Mouse (Mus musculus) lung, embryonic 15.5 days (tissue): ENCODE results near the gene Foxn4. TPM values are rescaled to one million over a fixed set of nuclear protein-coding genes. Genes with fewer than 3 reads are reported as not detected.

Experiments used
- ATAC-seq: fragments of 200-750 bp; cut with Nextera tagmentation; 2 replicates; pipeline ENCODE4 v1.8.0; 2017; ENCODE audit warnings: moderate number of reproducible peaks, borderline replicate concordance; ENCODE audit not compliant: low FRiP score, low TSS enrichment; ENCODE audit errors: extremely low read depth
- H3K27ac ChIP-seq: fragments of 300-500 bp; sonication (generic); 2 replicates; pipeline ENCODE4 v1.5.1; 2015; ENCODE audit warnings: moderate library complexity, mild to moderate bottlenecking, inconsistent platforms
- H3K27me3 ChIP-seq: fragments of 300-500 bp; sonication (generic); 2 replicates; pipeline ENCODE4 v1.6.1; 2015; ENCODE audit warnings: inconsistent platforms
- H3K36me3 ChIP-seq: fragments of 300-500 bp; sonication (generic); 2 replicates; pipeline ENCODE4 v1.6.1; 2015; ENCODE audit warnings: inconsistent platforms
- H3K4me1 ChIP-seq: fragments of 300-500 bp; sonication (generic); 2 replicates; pipeline ENCODE4 v1.6.1; 2015; ENCODE audit warnings: inconsistent platforms
- H3K4me2 ChIP-seq: fragments of 300-500 bp; sonication (generic); 2 replicates; pipeline ENCODE4 v1.6.1; 2015; ENCODE audit warnings: inconsistent platforms, mild to moderate bottlenecking, moderate library complexity
- H3K4me3 ChIP-seq: fragments of 300-500 bp; sonication (generic); 2 replicates; pipeline ENCODE4 v1.5.1; 2015; ENCODE audit warnings: mild to moderate bottlenecking, inconsistent platforms
- H3K9ac ChIP-seq: fragments of 300-500 bp; sonication (generic); 2 replicates; pipeline ENCODE4 v1.6.1; 2015; ENCODE audit warnings: inconsistent platforms
- H3K9me3 ChIP-seq: fragments of 300-500 bp; sonication (generic); 2 replicates; pipeline ENCODE4 v1.6.1; 2016; ENCODE audit warnings: inconsistent platforms
- WGBS: fragments of 180-500 bp; shearing (Covaris S2); methylation state at CpG from one replicate; pipeline ENCODE4 v1.1.7; 2015; 5-methylcytosine and 5-hydroxymethylcytosine counted together
- polyA plus RNA-seq: library from polyadenylated mRNA; unstranded; fragments of >200 nt; fragmentation: Nextera tagmentation; extraction: Ambion mirVana; gene quantifications from 2 replicates; pipeline ENCODE4 v1.2.1, GENCODE M21; 2015

The Foxn4 gene
- polyA plus RNA-seq, 1 experiment from 2014 or later = 1.7 TPM

GRCm38 (mm10) chr5:114275339-114275738 lies 1.7 kb upstream of the Foxn4 start:
- Histone ChIP-seq H3K4me1 (peaks cover 16% of the 10 kb centered on the region; the same call in 1 of the 2 replicates), H3K27ac (no peak overlapping the region), H3K9me3 (no peaks in the 10 kb centered on the region), H3K4me2 (no peak overlapping the region), H3K27me3 (peaks cover 90% of the 10 kb centered on the region), H3K9ac (no peak overlapping the region), H3K36me3 (no peaks in the 10 kb centered on the region), H3K4me3 (no peak overlapping the region)
- 27% methylated on average over 8 of the region's 8 CpGs for WGBS
- ATAC-seq = no peak

- H3K27me3 ChIP-seq = peaks cover 63% of the 10 kb centered on the region
- H3K4me2 ChIP-seq = no peak overlapping the region; the same call in 1 of the 2 replicates
- WGBS = 15% methylated on average over 12 of the region's 12 CpGs
- H3K36me3 ChIP-seq = no peaks in the 10 kb centered on the region
- H3K9ac ChIP-seq = no peak overlapping the region
- H3K27ac ChIP-seq = no peak overlapping the region
- peaks cover 31% of the 10 kb centered on the region for H3K4me1 ChIP-seq
- no peak overlapping the region for H3K4me3 ChIP-seq
- no peaks in the 10 kb centered on the region for H3K9me3 ChIP-seq
- no peak for ATAC-seq
These were observed 3.6 kb downstream of the Foxn4 start for GRCm38 (mm10) chr5:114269984-114270383.

- 62% methylated on average over 7 of the region's 7 CpGs for WGBS
- no peak overlapping the region for H3K4me2 ChIP-seq
- no peak overlapping the region for H3K27ac ChIP-seq
- H3K4me3 ChIP-seq = no peak overlapping the region
- peaks cover 31% of the 10 kb centered on the region for H3K4me1 ChIP-seq
- H3K9me3 ChIP-seq = no peaks in the 10 kb centered on the region
- H3K36me3 ChIP-seq = no peaks in the 10 kb centered on the region
- H3K9ac ChIP-seq = no peak overlapping the region
- H3K27me3 ChIP-seq = peaks cover 58% of the 10 kb centered on the region
- no peak for ATAC-seq
These were observed 4.1 kb downstream of the Foxn4 start for GRCm38 (mm10) chr5:114269499-114269898.

GRCm38 (mm10) chr5:114268646-114269045 lies 5.0 kb downstream of the Foxn4 start:
- Histone ChIP-seq H3K9ac (no peak overlapping the region), H3K27ac (no peak overlapping the region), H3K9me3 (no peaks in the 10 kb centered on the region), H3K4me3 (no peak overlapping the region), H3K27me3 (peaks cover 50% of the 10 kb centered on the region), H3K4me1 (peaks cover 24% of the 10 kb centered on the region), H3K36me3 (no peaks in the 10 kb centered on the region), H3K4me2 (peak overlapping the region; percentile 4; the same call in 1 of the 2 replicates)
- ATAC-seq = no peak
- 30% methylated on average over 7 of the region's 7 CpGs for WGBS

- ATAC-seq = no peak
- no peak overlapping the region for H3K9ac ChIP-seq
- peaks cover 12% of the 10 kb centered on the region; the same call in 1 of the 2 replicates for H3K27me3 ChIP-seq
- no peak overlapping the region for H3K4me3 ChIP-seq
- no peaks in the 10 kb centered on the region for H3K36me3 ChIP-seq
- peaks cover 15% of the 10 kb centered on the region for H3K4me1 ChIP-seq
- no peak overlapping the region for H3K4me2 ChIP-seq
- no peaks in the 10 kb centered on the region for H3K9me3 ChIP-seq
- 73% methylated on average over 8 of the region's 8 CpGs for WGBS
- no peak overlapping the region for H3K27ac ChIP-seq
These were observed 8.8 kb downstream of the Foxn4 start for GRCm38 (mm10) chr5:114264791-114265190.

- no peak for ATAC-seq
- no peak overlapping the region for H3K27ac ChIP-seq
- no peak overlapping the region for H3K4me3 ChIP-seq
- H3K9me3 ChIP-seq = no peaks in the 10 kb centered on the region
- no peak overlapping the region for H3K4me2 ChIP-seq
- peaks cover 9% of the 10 kb centered on the region; the same call in 1 of the 2 replicates for H3K27me3 ChIP-seq
- H3K4me1 ChIP-seq = peaks cover 9% of the 10 kb centered on the region
- no peaks in the 10 kb centered on the region for H3K36me3 ChIP-seq
- WGBS = 67% methylated on average over 8 of the region's 8 CpGs
- no peak overlapping the region for H3K9ac ChIP-seq
These were observed 9.6 kb downstream of the Foxn4 start for GRCm38 (mm10) chr5:114264030-114264459.

- Histone ChIP-seq H3K36me3 (no peaks in the 10 kb centered on the region), H3K4me2 (no peak overlapping the region), H3K27ac (no peak overlapping the region), H3K27me3 (no peaks in the 10 kb centered on the region), H3K4me3 (no peak overlapping the region), H3K9ac (no peak overlapping the region), H3K4me1 (no peaks in the 10 kb centered on the region), H3K9me3 (no peaks in the 10 kb centered on the region)
- no peak for ATAC-seq
These were observed 12.1 kb downstream of the Foxn4 start for GRCm38 (mm10) chr5:114261494-114261893.

- no peaks in the 10 kb centered on the region for H3K9me3 ChIP-seq
- no peak overlapping the region for H3K9ac ChIP-seq
- H3K4me3 ChIP-seq = no peak overlapping the region
- H3K4me2 ChIP-seq = no peak overlapping the region
- H3K27me3 ChIP-seq = no peaks in the 10 kb centered on the region
- no peak for ATAC-seq
- H3K4me1 ChIP-seq = no peaks in the 10 kb centered on the region
- H3K27ac ChIP-seq = no peak overlapping the region
- WGBS = 60% methylated on average over 10 of the region's 10 CpGs
- H3K36me3 ChIP-seq = no peaks in the 10 kb centered on the region
These were observed 14.1 kb downstream of the Foxn4 start for GRCm38 (mm10) chr5:114259495-114259894.

GRCm38 (mm10) chr5:114248174-114248589 lies 25.4 kb downstream of the Foxn4 start:
- ATAC-seq = 0 out of 2 replicates have a peak, but pooled peaks have one; percentile 9
- Histone ChIP-seq H3K4me1 (peaks cover 4% of the 10 kb centered on the region; the same call in 1 of the 2 replicates), H3K4me2 (peak overlapping the region; percentile 30)

GRCm38 (mm10) chr5:114246465-114246864 lies 27.1 kb downstream of the Foxn4 start:
- 69% methylated on average over 7 of the region's 7 CpGs for WGBS
- Histone ChIP-seq H3K9ac (no peak overlapping the region), H3K27ac (no peak overlapping the region), H3K4me1 (peaks cover 4% of the 10 kb centered on the region; the same call in 1 of the 2 replicates), H3K4me3 (no peak overlapping the region), H3K36me3 (no peaks in the 10 kb centered on the region), H3K4me2 (no peak overlapping the region), H3K27me3 (no peaks in the 10 kb centered on the region), H3K9me3 (no peaks in the 10 kb centered on the region)
- no peak for ATAC-seq

More at GRCm38 (mm10) chr5:114248174-114248589, 25.4 kb downstream of the Foxn4 start:
- 13% methylated on average over 14 of the region's 14 CpGs for WGBS
- no peak overlapping the region for H3K9ac ChIP-seq
- no peak overlapping the region for H3K27ac ChIP-seq
- H3K9me3 ChIP-seq = no peaks in the 10 kb centered on the region
- no peak overlapping the region for H3K4me3 ChIP-seq
- no peaks in the 10 kb centered on the region for H3K36me3 ChIP-seq
- H3K27me3 ChIP-seq = no peaks in the 10 kb centered on the region

GRCm38 (mm10) chr5:114239737-114240136 lies 33.9 kb downstream of the Foxn4 start:
- no peaks in the 10 kb centered on the region for H3K9me3 ChIP-seq
- no peak overlapping the region for H3K4me3 ChIP-seq
- no peaks in the 10 kb centered on the region for H3K36me3 ChIP-seq
- H3K9ac ChIP-seq = no peak overlapping the region
- no peak for ATAC-seq
- H3K4me2 ChIP-seq = no peak overlapping the region
- 46% methylated on average over 14 of the region's 14 CpGs for WGBS
- H3K27ac ChIP-seq = no peak overlapping the region
- no peaks in the 10 kb centered on the region for H3K4me1 ChIP-seq
- no peaks in the 10 kb centered on the region for H3K27me3 ChIP-seq

- Histone ChIP-seq H3K36me3 (no peaks in the 10 kb centered on the region), H3K9me3 (no peaks in the 10 kb centered on the region), H3K4me2 (no peak overlapping the region), H3K27me3 (no peaks in the 10 kb centered on the region), H3K4me1 (no peaks in the 10 kb centered on the region), H3K9ac (no peak overlapping the region), H3K27ac (no peak overlapping the region), H3K4me3 (no peak overlapping the region)
- ATAC-seq = no peak
- 22% methylated on average over 7 of the region's 7 CpGs for WGBS
These were observed 34.7 kb downstream of the Foxn4 start for GRCm38 (mm10) chr5:114238924-114239323.

GRCm38 (mm10) chr5:114228901-114229300 lies 44.7 kb downstream of the Foxn4 start:
- H3K9ac ChIP-seq = no peak overlapping the region
- H3K4me2 ChIP-seq = no peak overlapping the region
- no peaks in the 10 kb centered on the region for H3K27me3 ChIP-seq
- no peaks in the 10 kb centered on the region for H3K4me1 ChIP-seq
- H3K27ac ChIP-seq = no peak overlapping the region
- 59% methylated on average over 5 of the region's 5 CpGs for WGBS
- no peak for ATAC-seq
- H3K9me3 ChIP-seq = no peaks in the 10 kb centered on the region; the same call in 1 of the 2 replicates
- no peaks in the 10 kb centered on the region for H3K36me3 ChIP-seq
- H3K4me3 ChIP-seq = no peak overlapping the region
